Mouse (Mus musculus) heart, embryonic 13.5 days (tissue): ENCODE data around the gene Txnip. TPM values are rescaled to one million over a fixed set of nuclear protein-coding genes. Genes with fewer than 3 reads are reported as not detected.
"Not testable (repeated sequence)": the region's sequence is repeated elsewhere in the genome, so short reads cannot be mapped to it uniquely, and the experiment has no call there.

Experiments used
- ATAC-seq: fragments of 200-750 bp; cut with Nextera tagmentation; 2 replicates; pipeline ENCODE4 v1.8.0; 2017; ENCODE audit warnings: moderate TSS enrichment; ENCODE audit not compliant: insufficient number of reproducible peaks, low FRiP score, low TSS enrichment; ENCODE audit errors: extremely low read depth
- H3K27ac ChIP-seq: fragments of 300-500 bp; sonication (generic); replicated peaks from 2 replicates; pipeline ENCODE4 v1.5.1; 2015; ENCODE audit warnings: moderate library complexity, mild to moderate bottlenecking, inconsistent platforms
- H3K27me3 ChIP-seq: fragments of 300-500 bp; sonication (generic); replicated peaks from 2 replicates; pipeline ENCODE4 v1.6.1; 2015; ENCODE audit warnings: mild to moderate bottlenecking, inconsistent platforms
- H3K36me3 ChIP-seq: fragments of 300-500 bp; sonication (generic); 2 replicates; pipeline ENCODE4 v1.6.1; 2015; ENCODE audit warnings: mild to moderate bottlenecking, inconsistent platforms
- H3K4me1 ChIP-seq: fragments of 300-500 bp; sonication (generic); 2 replicates; pipeline ENCODE4 v1.6.1; 2015; ENCODE audit warnings: inconsistent platforms
- H3K4me2 ChIP-seq: fragments of 300-500 bp; sonication (generic); 2 replicates; pipeline ENCODE4 v1.6.1; 2015; ENCODE audit warnings: inconsistent platforms, mild to moderate bottlenecking, moderate library complexity
- H3K4me3 ChIP-seq: fragments of 300-500 bp; sonication (generic); 2 replicates; pipeline ENCODE4 v1.5.1; 2015; ENCODE audit warnings: moderate library complexity, mild to moderate bottlenecking, inconsistent platforms
- H3K9ac ChIP-seq: fragments of 300-500 bp; sonication (generic); 2 replicates; pipeline ENCODE4 v1.6.1; 2015; ENCODE audit warnings: inconsistent platforms, mild to moderate bottlenecking, moderate library complexity
- H3K9me3 ChIP-seq: fragments of 300-500 bp; sonication (generic); 2 replicates; pipeline ENCODE4 v1.6.1; 2016; ENCODE audit warnings: inconsistent platforms
- WGBS: fragments of 180-500 bp; shearing (Covaris S2); methylation state at CpG from one replicate; pipeline ENCODE4 v1.1.7; 2015; ENCODE audit warnings: mixed read lengths; 5-methylcytosine and 5-hydroxymethylcytosine counted together
- polyA plus RNA-seq: library from polyadenylated mRNA; unstranded; fragments of >200 nt; fragmentation: Nextera tagmentation; extraction: Ambion mirVana; gene quantifications from 2 replicates; pipeline ENCODE4 v1.2.1, GENCODE M21; 2015

Gene Txnip
- 156 and 165 TPM in 2 replicates for polyA plus RNA-seq

DNA sequence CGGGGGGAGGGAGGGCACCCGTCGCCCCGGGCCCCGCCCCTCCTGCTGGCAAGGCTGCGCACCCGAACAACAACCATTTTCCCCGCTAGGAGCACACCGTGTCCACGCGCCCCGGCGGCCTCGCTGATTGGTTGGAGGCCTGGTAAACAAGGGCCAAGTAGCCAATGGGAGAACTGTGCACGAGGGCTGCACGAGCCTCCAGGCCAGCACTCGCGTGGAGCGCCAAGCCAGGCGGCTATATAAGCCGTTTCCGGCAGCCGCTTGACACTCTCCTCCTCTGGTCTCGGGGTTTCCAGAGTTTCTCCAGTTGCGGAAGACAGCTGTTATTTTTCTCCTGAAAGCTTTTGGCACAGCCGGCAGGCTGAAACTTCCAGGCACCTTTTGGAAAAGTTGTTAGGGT lies at the start of gene Txnip:
Gene Txnip (plus strand): TSS at position 264 of the 400 bp plus-strand sequence.
- under 1% methylated on average over 26 of the region's 26 CpGs for WGBS
- peak within 1 kb of the TSS; percentile 93 for H3K4me2 ChIP-seq
- no peaks in the 10 kb centered on the region for H3K27me3 ChIP-seq

DNA sequence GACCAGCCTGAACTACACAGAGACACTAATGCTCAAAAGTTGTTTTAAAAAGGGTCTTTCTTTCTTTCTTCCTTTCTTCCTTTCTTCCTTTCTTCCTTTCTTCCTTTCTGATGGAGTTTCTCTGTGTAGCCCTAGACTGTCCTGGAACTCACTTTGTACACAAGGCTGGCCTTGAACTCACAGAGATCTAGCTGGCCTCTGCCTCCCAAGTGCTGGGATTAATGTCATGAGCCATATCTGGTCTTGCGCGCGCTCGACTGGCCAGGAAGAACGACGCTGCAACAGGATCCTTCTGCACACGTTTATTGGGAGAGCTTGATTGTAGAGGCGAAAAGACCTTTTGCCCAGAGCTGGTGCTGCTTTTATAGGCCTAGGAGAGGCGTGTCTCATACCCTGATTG lies 49.8 kb upstream of the Txnip start:
- H3K4me1 ChIP-seq, H3K4me3 ChIP-seq, H3K4me2 ChIP-seq, H3K27ac ChIP-seq, ATAC-seq, H3K9me3 ChIP-seq, H3K36me3 ChIP-seq, H3K9ac ChIP-seq, H3K27me3 ChIP-seq: not testable (repeated sequence)
- WGBS = 88% methylated on average over 8 of the region's 9 CpGs

More for the DNA sequence above, at the start of gene Txnip:
- peak within 1 kb of the TSS; percentile 99 for H3K27ac ChIP-seq
- peak; percentile 98 for ATAC-seq
- peak within 1 kb of the TSS; percentile 96 for H3K4me3 ChIP-seq
- peak within 1 kb of the TSS; percentile 100 for H3K9ac ChIP-seq
- H3K9me3 ChIP-seq = no peaks in the 10 kb centered on the region
- H3K36me3 ChIP-seq = peaks cover 32% of the 10 kb centered on the region
- peaks cover 51% of the 10 kb centered on the region for H3K4me1 ChIP-seq

DNA sequence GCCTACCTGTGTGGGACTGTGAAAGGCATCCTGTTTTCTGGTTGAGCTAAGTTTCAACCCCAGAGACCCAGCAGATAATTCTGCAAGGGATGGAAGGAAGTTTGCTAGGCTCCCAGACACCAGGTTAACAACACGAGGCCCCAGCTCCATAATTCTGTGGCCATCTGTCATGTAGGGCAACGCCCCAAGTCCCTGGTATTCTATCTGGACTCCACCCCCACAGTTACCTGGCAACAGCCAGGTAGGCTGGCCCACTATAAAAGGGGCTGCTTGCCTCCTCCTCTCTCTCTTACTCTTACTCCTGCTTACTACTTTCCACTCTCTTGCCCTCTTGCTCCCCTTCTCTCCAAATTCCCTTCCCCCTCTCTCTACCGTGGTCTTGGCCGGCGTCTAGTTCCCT lies 37.6 kb upstream of the Txnip start:
- WGBS = 53% methylated on average over 5 of the region's 5 CpGs
- Histone ChIP-seq H3K4me1 (peaks cover 9% of the 10 kb centered on the region), H3K27ac (no peak overlapping the region), H3K4me3 (no peak overlapping the region), H3K9me3 (no peaks in the 10 kb centered on the region), H3K36me3 (no peaks in the 10 kb centered on the region), H3K4me2 (no peak overlapping the region), H3K9ac (no peak overlapping the region), H3K27me3 (no peaks in the 10 kb centered on the region)
- ATAC-seq = no peak

DNA sequence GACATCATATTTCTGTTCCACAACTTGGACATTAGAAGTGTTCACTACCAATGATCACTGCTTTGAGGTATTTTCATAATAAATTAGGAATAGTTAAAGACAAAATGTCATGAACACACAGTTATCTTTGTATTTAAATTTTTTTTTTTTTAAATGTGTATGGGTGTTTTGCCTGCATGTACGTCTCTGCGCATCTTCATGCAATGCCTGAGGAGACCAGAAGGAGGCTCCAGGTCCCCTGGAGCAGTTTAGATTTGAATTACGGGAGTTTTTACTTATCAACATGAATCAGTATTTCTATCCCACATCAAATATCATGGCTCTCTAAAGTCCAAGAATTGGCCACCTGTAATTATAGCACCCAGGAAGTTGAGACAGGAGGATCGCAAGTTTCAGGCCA lies 35.6 kb upstream of the Txnip start:
- 63% methylated on average over 4 of the region's 4 CpGs for WGBS
- Histone ChIP-seq H3K4me2 (no peak overlapping the region), H3K4me3 (no peak overlapping the region), H3K36me3 (no peaks in the 10 kb centered on the region), H3K9me3 (no peaks in the 10 kb centered on the region), H3K9ac (no peak overlapping the region), H3K27ac (no peak overlapping the region), H3K4me1 (peaks cover 26% of the 10 kb centered on the region), H3K27me3 (peaks cover 19% of the 10 kb centered on the region)
- no peak for ATAC-seq

DNA sequence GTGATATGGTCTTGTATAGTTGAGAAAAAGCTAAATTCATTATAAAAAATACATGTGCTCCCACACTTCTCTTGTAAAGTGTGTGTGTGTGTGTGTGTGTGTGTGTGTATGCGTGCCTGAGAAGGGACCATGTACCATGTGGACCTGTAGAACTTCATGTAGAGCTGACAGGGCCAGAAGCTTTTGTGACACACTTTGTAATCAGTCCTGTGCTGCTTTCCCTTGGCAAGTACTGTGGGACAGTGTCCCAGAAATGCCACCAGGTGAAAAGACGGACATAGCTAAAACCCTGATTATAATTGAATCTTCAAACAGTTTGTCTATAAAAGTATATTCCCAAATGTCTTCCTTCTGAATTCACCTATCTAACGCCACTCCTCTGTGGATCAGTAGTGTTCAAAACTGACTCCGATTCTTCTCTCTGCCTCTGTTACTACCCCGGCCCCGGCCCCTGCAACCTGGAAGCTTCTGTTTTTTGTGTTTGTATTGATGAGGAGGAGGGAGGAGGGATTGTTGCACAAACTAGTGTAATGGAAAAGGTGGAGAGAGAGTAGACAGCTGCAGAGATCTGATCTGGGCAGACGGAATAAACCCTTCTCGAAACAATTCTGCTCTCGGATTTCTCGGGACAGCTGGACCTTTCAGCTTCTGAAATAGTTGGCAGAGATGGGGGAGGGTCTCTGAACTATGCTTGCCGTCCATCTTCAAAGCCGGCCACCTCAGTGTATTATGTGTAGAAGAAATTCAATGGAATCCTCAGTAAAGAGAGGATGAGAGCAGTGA lies 33.5 kb upstream of the Txnip start:
- ATAC-seq = no peak
- 58% methylated on average over 12 of the region's 12 CpGs for WGBS
- no peaks in the 10 kb centered on the region for H3K36me3 ChIP-seq
- no peaks in the 10 kb centered on the region for H3K9me3 ChIP-seq
- H3K27me3 ChIP-seq = peaks cover 40% of the 10 kb centered on the region
- H3K4me3 ChIP-seq = no peak overlapping the region
- H3K4me2 ChIP-seq = peak overlapping the region; percentile 54
- H3K27ac ChIP-seq = peak overlapping the region; percentile 65
- H3K4me1 ChIP-seq = peaks cover 37% of the 10 kb centered on the region
- no peak overlapping the region; the same call in 1 of the 2 replicates for H3K9ac ChIP-seq

DNA sequence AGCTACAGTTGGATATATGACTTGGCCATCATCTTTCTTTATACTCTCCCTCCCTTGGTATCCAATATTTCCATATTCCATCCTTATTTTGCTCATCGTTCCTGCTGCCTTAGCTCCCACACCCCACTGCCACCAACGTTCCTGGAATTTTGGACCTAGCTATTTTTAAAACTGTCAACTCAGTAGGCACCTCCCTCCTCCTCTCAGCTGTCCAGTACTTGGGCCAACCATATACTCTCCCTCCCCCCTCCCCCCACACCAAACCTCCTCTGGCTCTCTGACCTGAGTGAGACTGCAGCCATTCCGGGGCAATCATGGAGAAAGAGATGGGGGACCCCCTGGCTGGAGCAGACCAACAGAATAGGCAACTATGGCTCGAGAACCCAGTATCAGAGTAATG lies 32.8 kb upstream of the Txnip start, which contains the start of gene Hfe2:
Gene Hfe2 (plus strand): TSS at position 259 of the 400 bp plus-strand sequence.
- peak within 1 kb of the TSS; percentile 54 for H3K4me2 ChIP-seq

DNA sequence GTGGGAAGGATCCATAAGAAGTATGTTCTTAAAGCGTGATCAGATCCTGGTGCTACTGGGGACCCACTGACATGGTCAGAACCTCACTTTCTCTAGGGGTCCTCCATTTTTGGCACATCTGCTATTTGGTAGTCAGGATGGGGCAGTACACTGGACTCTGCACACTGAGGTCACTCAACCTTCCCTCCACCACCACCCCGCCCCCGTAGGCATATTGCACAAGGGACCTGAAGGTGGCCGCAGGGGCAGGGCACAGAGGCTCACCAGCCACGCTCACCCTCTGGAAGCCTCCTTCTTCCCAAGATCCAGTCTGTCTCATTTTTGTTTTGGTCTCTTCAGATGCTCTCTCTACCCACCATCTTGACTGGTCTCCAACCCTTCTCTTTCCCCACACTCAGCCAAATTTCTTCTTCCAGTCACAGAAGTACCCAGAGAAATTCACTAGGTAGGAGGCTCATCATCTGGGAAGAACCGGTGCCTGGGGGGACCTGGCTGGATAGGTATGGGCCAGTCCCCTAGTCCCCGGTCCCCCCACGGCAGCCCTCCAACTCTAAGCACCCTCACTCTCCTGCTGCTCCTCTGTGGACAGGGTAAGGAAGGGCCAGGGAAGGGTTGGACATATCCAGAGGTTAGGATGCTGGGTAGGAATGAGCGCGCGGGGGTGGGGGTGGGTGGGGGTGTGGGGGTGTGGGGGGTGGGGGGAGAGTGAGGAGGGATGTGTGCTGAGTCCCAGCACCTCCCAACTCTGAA lies 31.6 kb upstream of the Txnip start:
- Histone ChIP-seq H3K9ac (no peak overlapping the region; the same call in 1 of the 2 replicates), H3K36me3 (no peaks in the 10 kb centered on the region), H3K4me3 (0 out of 2 replicates have a peak overlapping the region, but pooled peaks have one; percentile 3), H3K27ac (no peak overlapping the region), H3K27me3 (peaks cover 43% of the 10 kb centered on the region), H3K4me1 (peaks cover 37% of the 10 kb centered on the region), H3K9me3 (no peaks in the 10 kb centered on the region), H3K4me2 (peak overlapping the region; percentile 91)
- ATAC-seq = no peak
- WGBS = 64% methylated on average over 11 of the region's 11 CpGs

More for the DNA sequence above, 32.8 kb upstream of the Txnip start, which contains the start of gene Hfe2:
- H3K27ac ChIP-seq = peak within 1 kb of the TSS; percentile 65
- peaks cover 43% of the 10 kb centered on the region for H3K27me3 ChIP-seq
- H3K36me3 ChIP-seq = no peaks in the 10 kb centered on the region
- no peak for ATAC-seq
- peaks cover 37% of the 10 kb centered on the region for H3K4me1 ChIP-seq
- no peaks in the 10 kb centered on the region for H3K9me3 ChIP-seq
- H3K4me3 ChIP-seq = peak within 1 kb of the TSS; percentile 23
- H3K9ac ChIP-seq = peak within 1 kb of the TSS; percentile 42
- WGBS = 31% methylated on average over 4 of the region's 4 CpGs

DNA sequence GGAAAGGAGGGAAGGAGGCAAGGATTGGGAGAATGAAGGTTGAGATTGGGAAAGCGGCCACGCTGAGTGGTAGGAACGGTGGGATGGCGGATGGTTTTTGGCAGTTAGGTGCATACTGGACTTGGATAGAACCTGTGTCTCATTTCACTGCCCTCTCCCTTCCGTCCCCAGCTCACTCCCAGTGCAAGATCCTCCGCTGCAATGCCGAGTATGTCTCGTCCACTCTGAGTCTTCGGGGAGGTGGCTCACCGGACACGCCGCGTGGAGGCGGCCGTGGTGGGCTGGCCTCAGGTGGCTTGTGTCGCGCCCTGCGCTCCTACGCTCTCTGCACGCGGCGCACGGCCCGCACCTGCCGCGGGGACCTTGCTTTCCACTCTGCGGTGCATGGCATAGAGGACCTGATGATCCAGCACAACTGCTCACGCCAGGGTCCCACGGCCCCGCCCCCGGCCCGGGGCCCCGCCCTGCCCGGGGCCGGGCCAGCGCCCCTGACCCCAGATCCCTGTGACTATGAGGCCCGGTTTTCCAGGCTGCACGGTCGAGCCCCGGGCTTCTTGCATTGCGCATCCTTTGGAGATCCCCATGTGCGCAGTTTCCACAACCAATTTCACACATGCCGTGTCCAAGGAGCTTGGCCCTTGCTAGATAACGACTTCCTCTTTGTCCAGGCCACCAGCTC lies 30.8 kb upstream of the Txnip start:
- peak overlapping the region; percentile 57 for H3K4me3 ChIP-seq
- H3K36me3 ChIP-seq = no peaks in the 10 kb centered on the region
- peak overlapping the region; percentile 91 for H3K4me2 ChIP-seq
- no peak for ATAC-seq
- WGBS = 4% methylated on average over 44 of the region's 44 CpGs
- H3K27ac ChIP-seq = no peak overlapping the region
- peaks cover 37% of the 10 kb centered on the region for H3K4me1 ChIP-seq
- H3K27me3 ChIP-seq = peaks cover 43% of the 10 kb centered on the region
- H3K9me3 ChIP-seq = no peaks in the 10 kb centered on the region
- peak overlapping the region; percentile 78 for H3K9ac ChIP-seq

DNA sequence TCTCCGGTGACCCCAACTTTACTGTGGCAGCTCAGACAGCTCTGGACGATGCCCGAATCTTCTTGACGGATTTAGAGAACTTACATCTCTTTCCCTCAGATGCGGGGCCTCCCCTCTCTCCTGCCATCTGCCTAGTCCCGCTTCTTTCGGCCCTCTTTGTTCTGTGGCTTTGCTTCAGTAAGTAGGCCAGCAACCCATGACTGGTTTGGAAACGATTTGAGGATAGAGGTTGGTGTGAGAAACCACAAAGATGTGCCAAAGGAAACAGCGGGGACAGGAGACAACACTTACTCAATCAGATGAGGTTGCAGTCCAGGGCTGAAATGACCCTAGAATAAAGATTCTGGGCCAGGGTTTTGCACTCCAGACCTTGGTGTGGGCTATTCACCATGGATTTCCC lies 29.3 kb upstream of the Txnip start:
- H3K36me3 ChIP-seq = no peaks in the 10 kb centered on the region
- ATAC-seq = no peak
- WGBS = 58% methylated on average over 9 of the region's 9 CpGs
- no peak overlapping the region for H3K27ac ChIP-seq
- no peak overlapping the region for H3K4me3 ChIP-seq
- no peaks in the 10 kb centered on the region for H3K9me3 ChIP-seq
- 0 out of 2 replicates have a peak overlapping the region, but pooled peaks have one; percentile 91 for H3K4me2 ChIP-seq
- H3K9ac ChIP-seq = no peak overlapping the region
- H3K27me3 ChIP-seq = peaks cover 43% of the 10 kb centered on the region
- H3K4me1 ChIP-seq = peaks cover 37% of the 10 kb centered on the region

DNA sequence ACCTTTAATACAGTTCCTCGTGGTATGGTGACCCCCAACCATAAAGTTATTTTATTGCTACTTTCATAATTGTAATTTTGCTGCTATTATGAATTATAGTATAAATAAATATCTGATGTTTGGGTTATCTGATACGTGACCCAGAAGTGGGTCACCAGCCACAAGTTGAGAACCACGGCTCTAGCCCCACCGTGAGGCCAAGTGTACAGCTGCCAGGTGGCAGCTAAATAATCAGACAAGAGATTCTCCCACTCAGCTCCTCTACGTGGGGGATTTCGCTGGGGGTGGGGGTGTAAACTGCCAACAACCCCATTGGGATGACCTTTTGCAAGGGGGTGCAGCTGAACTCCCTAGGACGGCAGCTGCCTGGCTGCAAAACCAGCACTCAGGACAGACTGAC lies 25.7 kb upstream of the Txnip start:
- no peaks in the 10 kb centered on the region for H3K9me3 ChIP-seq
- no peak overlapping the region for H3K9ac ChIP-seq
- no peak for ATAC-seq
- no peak overlapping the region for H3K4me3 ChIP-seq
- no peaks in the 10 kb centered on the region for H3K36me3 ChIP-seq
- WGBS = 45% methylated on average over 7 of the region's 7 CpGs
- H3K4me2 ChIP-seq = no peak overlapping the region
- peaks cover 12% of the 10 kb centered on the region for H3K4me1 ChIP-seq
- no peak overlapping the region for H3K27ac ChIP-seq
- H3K27me3 ChIP-seq = peaks cover 25% of the 10 kb centered on the region

DNA sequence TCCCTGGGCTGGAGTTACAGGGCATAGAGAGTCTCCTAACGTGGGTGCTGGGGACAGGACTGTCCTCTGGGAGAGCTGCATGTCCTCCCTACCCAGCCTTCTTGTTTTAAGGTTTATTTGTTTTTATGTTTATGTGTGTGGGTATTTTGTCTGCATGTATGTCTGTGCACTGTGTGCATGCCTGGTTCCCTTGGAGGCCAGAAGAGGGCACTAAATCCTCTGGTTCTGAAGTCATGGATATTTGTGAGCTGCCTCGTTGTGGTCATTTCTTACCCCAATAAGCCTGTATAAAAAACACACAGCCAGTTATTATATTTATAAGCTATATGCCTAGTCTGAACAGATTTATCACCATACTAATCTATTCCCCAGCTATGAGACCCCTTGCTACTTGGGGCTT lies 23.5 kb upstream of the Txnip start:
- H3K4me1 ChIP-seq = no peaks in the 10 kb centered on the region
- H3K36me3 ChIP-seq = no peaks in the 10 kb centered on the region
- H3K27me3 ChIP-seq = peaks cover 2% of the 10 kb centered on the region
- H3K27ac ChIP-seq = no peak overlapping the region
- no peak for ATAC-seq
- H3K4me3 ChIP-seq = no peak overlapping the region
- H3K4me2 ChIP-seq = no peak overlapping the region
- H3K9me3 ChIP-seq = no peaks in the 10 kb centered on the region
- 67% methylated on average over 2 of the region's 2 CpGs for WGBS
- H3K9ac ChIP-seq = no peak overlapping the region
